Mouse (Mus musculus) CH12.LX (cell line): ENCODE results near the gene Gm49337. TPM values are rescaled to one million over a fixed set of nuclear protein-coding genes. Genes with fewer than 3 reads are reported as not detected.

Experiments used
- DNase-seq: peaks from one replicate; pipeline ENCODE4 v3.0.0-alpha.2; 2013; ENCODE audit errors: extremely low read depth
- H3K27ac ChIP-seq: 2 replicates; pipeline ENCODE4 v1.5.1; 2012; ENCODE audit warnings: low read depth, mild to moderate bottlenecking, control low read depth, moderate library complexity; ENCODE audit not compliant: insufficient read depth
- H3K27me3 ChIP-seq: replicated peaks from 2 replicates; pipeline ENCODE3; 2012; ENCODE audit warnings: inconsistent platforms
- H3K36me3 ChIP-seq, 2 experiments: replicated peaks in 1 of 2; 2 replicates each; pipeline versions ENCODE3 to v1.6.1; 2012; ENCODE audit warnings: inconsistent platforms in 1 of 2, low read length in 1 of 2, mild to moderate bottlenecking in 1 of 2, mixed read lengths in 1 of 2, moderate library complexity in 1 of 2; ENCODE audit not compliant: control insufficient read depth in 1 of 2, insufficient read depth in 1 of 2
- H3K4me1 ChIP-seq, 2 experiments: 2 replicates each; pipeline ENCODE4 v1.6.1; 2012; ENCODE audit warnings: inconsistent platforms in 1 of 2, moderate library complexity in 1 of 2; ENCODE audit not compliant: insufficient read depth in 2 of 2, control insufficient read depth in 1 of 2
- H3K4me2 ChIP-seq: 2 replicates; pipeline ENCODE4 v1.6.1; 2012; ENCODE audit warnings: low read depth, mild to moderate bottlenecking, control low read depth; ENCODE audit not compliant: poor library complexity, insufficient read depth, severe bottlenecking
- H3K4me3 ChIP-seq, 3 experiments: fragments of 150-350 bp in 1 of 3; sonication (generic) in 1 of 3; replicated peaks in 1 of 3; 2 replicates each; pipeline versions ENCODE3 to v1.5.1; 2011 to 2012; ENCODE audit warnings: low read depth in 2 of 3, low read length in 2 of 3, mild to moderate bottlenecking in 2 of 3, moderate library complexity in 2 of 3, control low read depth in 1 of 3, improper control_type of control experiment in 1 of 3, inconsistent platforms in 1 of 3, mixed read lengths in 1 of 3; ENCODE audit not compliant: poor library complexity in 1 of 3
- H3K79me2 ChIP-seq: replicated peaks from 2 replicates; pipeline ENCODE4 v1.6.1; 2012; ENCODE audit warnings: mild to moderate bottlenecking, moderate library complexity; ENCODE audit not compliant: control insufficient read depth, poor library complexity, insufficient read depth, severe bottlenecking; ENCODE audit errors: extremely low read depth
- H3K9ac ChIP-seq: 2 replicates; pipeline ENCODE4 v1.6.1; 2012; ENCODE audit warnings: low read depth, mild to moderate bottlenecking, control low read depth, moderate library complexity; ENCODE audit not compliant: insufficient read depth
- H3K9me3 ChIP-seq: replicated peaks from 2 replicates; pipeline ENCODE3; 2012; ENCODE audit warnings: low read length, inconsistent platforms, mixed read lengths
- CHD1 ChIP-seq: IDR thresholded peaks from 2 replicates; pipeline ENCODE4 v1.6.1; 2012; ENCODE audit warnings: low read depth, low read length, improper control_type of control experiment, inconsistent platforms
- CTCF ChIP-seq, 2 experiments: IDR thresholded peaks in 1 of 2; conservative IDR thresholded peaks in 1 of 2; 2 replicates each; pipeline ENCODE4 v1.5.1; 2011 to 2012; ENCODE audit warnings: low read depth in 2 of 2, low read length in 2 of 2, improper control_type of control experiment in 1 of 2, inconsistent platforms in 1 of 2, mild to moderate bottlenecking in 1 of 2, moderate library complexity in 1 of 2
- E2F4 ChIP-seq: IDR thresholded peaks from 2 replicates; pipeline ENCODE4 v1.6.1; 2011; ENCODE audit warnings: low read depth, low read length, improper control_type of control experiment; ENCODE audit not compliant: insufficient replicate concordance
- ELF1 ChIP-seq: IDR thresholded peaks from 2 replicates; pipeline ENCODE4 v1.6.1; 2014; ENCODE audit warnings: low read depth, mild to moderate bottlenecking, inconsistent platforms, low read length, improper control_type of control experiment
- EP300 ChIP-seq: IDR thresholded peaks from 2 replicates; pipeline ENCODE4 v1.6.1; 2011; ENCODE audit warnings: low read length, improper control_type of control experiment
- ETS1 ChIP-seq: conservative IDR thresholded peaks from 2 replicates; pipeline ENCODE4 v1.6.1; 2012; ENCODE audit warnings: low read depth, mild to moderate bottlenecking, inconsistent platforms, low read length, improper control_type of control experiment, moderate library complexity
- GABPA ChIP-seq: IDR thresholded peaks from 2 replicates; pipeline ENCODE4 v1.6.1; 2012; ENCODE audit warnings: low read depth, low read length, improper control_type of control experiment, inconsistent platforms; ENCODE audit not compliant: insufficient replicate concordance
- HCFC1 ChIP-seq: IDR thresholded peaks from 2 replicates; pipeline ENCODE4 v1.6.1; 2012; ENCODE audit warnings: low read depth, mild to moderate bottlenecking, inconsistent platforms, low read length, improper control_type of control experiment
- IRF4 ChIP-seq: IDR thresholded peaks from 2 replicates; pipeline ENCODE4 v1.6.1; 2014; ENCODE audit warnings: low read depth, mild to moderate bottlenecking, inconsistent platforms, low read length, improper control_type of control experiment
- JUND ChIP-seq: conservative IDR thresholded peaks from 2 replicates; pipeline ENCODE4 v1.6.1; 2011; ENCODE audit warnings: low read depth, low read length, improper control_type of control experiment
- KAT2A ChIP-seq: IDR thresholded peaks from 2 replicates; pipeline ENCODE4 v1.6.1; 2012; ENCODE audit warnings: low read length, improper control_type of control experiment, inconsistent platforms; ENCODE audit not compliant: insufficient replicate concordance
- MAFK ChIP-seq: IDR thresholded peaks from 2 replicates; pipeline ENCODE4 v1.6.1; 2011; ENCODE audit warnings: low read length, improper control_type of control experiment; ENCODE audit not compliant: insufficient replicate concordance
- MAX ChIP-seq: IDR thresholded peaks from 2 replicates; pipeline ENCODE4 v1.6.1; 2011; ENCODE audit warnings: low read length, improper control_type of control experiment
- MAZ ChIP-seq: IDR thresholded peaks from 2 replicates; pipeline ENCODE4 v1.6.1; 2012; ENCODE audit warnings: low read depth, mild to moderate bottlenecking, inconsistent platforms, low read length, improper control_type of control experiment, moderate library complexity
- MEF2A ChIP-seq: IDR thresholded peaks from 2 replicates; pipeline ENCODE4 v1.6.1; 2014; ENCODE audit warnings: low read depth, mild to moderate bottlenecking, inconsistent platforms, low read length, improper control_type of control experiment, borderline replicate concordance
- MYC ChIP-seq: IDR thresholded peaks from 2 replicates; pipeline ENCODE4 v1.6.1; 2011; ENCODE audit warnings: low read depth, mild to moderate bottlenecking, improper control_type of control experiment, low read length
- POLR2AphosphoS2 ChIP-seq: IDR thresholded peaks from 2 replicates; pipeline ENCODE4 v1.6.1; 2011; ENCODE audit warnings: low read depth, low read length, improper control_type of control experiment
- RCOR1 ChIP-seq: conservative IDR thresholded peaks from 2 replicates; pipeline ENCODE4 v1.6.1; 2012; ENCODE audit warnings: low read depth, mild to moderate bottlenecking, inconsistent platforms, low read length, improper control_type of control experiment
- SIN3A ChIP-seq: IDR thresholded peaks from 2 replicates; pipeline ENCODE4 v1.6.1; 2012; ENCODE audit warnings: low read length, improper control_type of control experiment, inconsistent platforms
- TBP ChIP-seq: conservative IDR thresholded peaks from 2 replicates; pipeline ENCODE4 v1.6.1; 2011; ENCODE audit warnings: low read depth, low read length, improper control_type of control experiment
- TCF12 ChIP-seq: IDR thresholded peaks from 2 replicates; pipeline ENCODE4 v1.6.1; 2014; ENCODE audit warnings: low read depth, mild to moderate bottlenecking, inconsistent platforms, low read length, improper control_type of control experiment
- USF1 ChIP-seq: IDR thresholded peaks from 2 replicates; pipeline ENCODE4 v1.6.1; 2014; ENCODE audit warnings: low read depth, mild to moderate bottlenecking, inconsistent platforms, low read length, improper control_type of control experiment
- USF2 ChIP-seq: conservative IDR thresholded peaks from 2 replicates; pipeline ENCODE4 v1.6.1; 2011; ENCODE audit warnings: low read depth, low read length, improper control_type of control experiment
- ZMIZ1 ChIP-seq: IDR thresholded peaks from 2 replicates; pipeline ENCODE4 v1.6.1; 2012; ENCODE audit warnings: low read depth, mild to moderate bottlenecking, inconsistent platforms, low read length, improper control_type of control experiment
- ZNF384 ChIP-seq: IDR thresholded peaks from 2 replicates; pipeline ENCODE4 v1.6.1; 2012; ENCODE audit warnings: low read depth, low read length, improper control_type of control experiment, inconsistent platforms
- dilution Hi-C: fragments of 300-500 bp; cut with MboI; formaldehyde crosslinking; loops from 2 replicates; pipeline ENCODE4 v1.14.3; 2020; ENCODE audit warnings: low sequenced_read_pairs; ENCODE audit not compliant: extremely low pct_unique_long_range_greater_than_20kb, extremely low pct_ligation_motif_present
- in situ Hi-C: fragments of 300-500 bp; cut with MboI; formaldehyde crosslinking; loops from 3 replicates; pipeline ENCODE4 v1.14.3; 2019; ENCODE audit warnings: low sequenced_read_pairs, low pct_ligation_motif_present, low pct_unique_long_range_greater_than_20kb, mixed read lengths
- polyA plus RNA-seq: library from polyadenylated mRNA; unstranded; fragments of >175 nt; gene quantifications from 2 replicates; pipeline ENCODE4 v1.2.1, GENCODE M21; 2012; ENCODE audit warnings: low read depth; ENCODE audit not compliant: insufficient read length
- total RNA-seq, 2 experiments: library from RNA; depleted of rRNA; stranded (reverse); fragments of 300-350 nt in 1 of 2; fragments of >200 nt in 1 of 2; gene quantifications; 2 replicates each; pipeline ENCODE4 v1.2.3; 2012 to 2014

Gm49337 gene
- total and polyA plus RNA-seq, 3 experiments: not detected

DNA sequence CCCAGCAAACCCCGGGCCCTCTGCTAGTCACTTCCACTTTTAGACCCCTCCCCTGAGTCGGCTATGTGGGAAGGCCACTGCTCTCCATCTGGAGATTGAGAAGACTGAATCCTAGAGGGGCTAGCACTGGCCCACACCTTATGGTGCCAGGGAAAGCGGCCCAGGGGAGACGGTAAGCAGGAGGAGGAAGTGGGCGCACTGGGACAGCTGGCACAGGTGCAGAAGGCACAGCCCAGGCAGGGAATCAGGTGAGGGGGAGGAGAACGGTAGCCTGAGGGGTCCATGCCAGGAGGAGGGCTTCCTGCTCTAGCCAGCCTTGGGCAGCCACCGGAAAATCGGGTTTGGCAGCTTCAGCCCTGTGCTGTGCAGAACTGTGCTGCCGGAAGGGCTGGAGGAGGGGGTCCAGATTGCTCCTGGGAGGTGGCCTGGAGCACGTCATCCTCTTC lies 3.4 kb downstream of the Gm49337 start:
- peak; percentile 41; the same call in 1 of the 2 replicates for TF ChIP-seq TCF12
- TF ChIP-seq RCOR1: no peak
- H3K4me2 ChIP-seq: peak overlapping the region; percentile 1; the same call in 1 of the 2 replicates
- in situ Hi-C loops: no loop called here
- H3K9ac ChIP-seq: no peak overlapping the region
- H3K27me3 ChIP-seq: no peaks in the 10 kb centered on the region
- H3K4me3 ChIP-seq: peak overlapping the region in 1 of 3 experiments; percentile 33
- DNase-seq: no peak
- peaks cover 18 to 32% of the 10 kb centered on the region in 2 experiments for H3K4me1 ChIP-seq
- no peak overlapping the region for H3K27ac ChIP-seq
- no peaks in the 10 kb centered on the region for H3K9me3 ChIP-seq
- H3K36me3 ChIP-seq: no peaks in the 10 kb centered on the region
- no peaks in the 10 kb centered on the region for H3K79me2 ChIP-seq
- dilution Hi-C loops: no loop called here

DNA sequence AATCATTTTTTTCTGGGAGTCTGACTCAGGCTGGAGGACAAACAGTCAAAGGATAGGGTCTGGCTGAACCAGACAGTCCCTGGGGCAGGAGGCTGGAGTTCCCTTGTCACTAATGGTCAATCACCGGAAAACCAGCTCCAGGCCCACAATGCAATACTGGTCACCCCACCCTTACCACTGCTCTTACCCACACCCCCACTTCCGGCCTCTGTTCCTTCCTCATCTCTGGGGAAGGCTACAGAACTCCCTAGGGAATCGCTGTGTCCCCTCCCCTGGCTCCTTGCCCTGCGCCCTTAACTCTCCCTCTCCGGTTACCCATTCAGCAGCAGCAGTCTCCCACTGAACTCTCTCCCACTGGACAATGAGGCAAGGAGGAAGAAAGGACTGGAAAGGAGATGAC lies 4.0 kb downstream of the Gm49337 start:
- TF ChIP-seq ETS1 (peak; percentile 11; the same call in 1 of the 2 replicates), ELF1 (peak; percentile 56), IRF4 (peak; percentile 27; the same call in 1 of the 2 replicates), MAX (0 out of 2 replicates have a peak, but pooled peaks have one; percentile 19), MEF2A (no peak), MAFK (no peak), HCFC1 (peak; percentile 53), TCF12 (no peak), KAT2A (0 out of 2 replicates have a peak, but pooled peaks have one; percentile 58), MAZ (peak; percentile 84), EP300 (peak; percentile 8; the same call in 1 of the 2 replicates)
- in situ Hi-C loops: no loop called here
- peak; percentile 52 for DNase-seq
- no peaks in the 10 kb centered on the region for H3K27me3 ChIP-seq
- dilution Hi-C loops: no loop called here
- H3K79me2 ChIP-seq: no peaks in the 10 kb centered on the region
- H3K36me3 ChIP-seq: no peaks in the 10 kb centered on the region
- peak overlapping the region in 1 of 3 experiments; percentile 33 for H3K4me3 ChIP-seq
- no peak overlapping the region for H3K9ac ChIP-seq
- H3K9me3 ChIP-seq: no peaks in the 10 kb centered on the region
- H3K4me2 ChIP-seq: peak overlapping the region; percentile 39
- no peak overlapping the region for H3K27ac ChIP-seq
- peaks cover 18 to 32% of the 10 kb centered on the region in 2 experiments for H3K4me1 ChIP-seq

DNA sequence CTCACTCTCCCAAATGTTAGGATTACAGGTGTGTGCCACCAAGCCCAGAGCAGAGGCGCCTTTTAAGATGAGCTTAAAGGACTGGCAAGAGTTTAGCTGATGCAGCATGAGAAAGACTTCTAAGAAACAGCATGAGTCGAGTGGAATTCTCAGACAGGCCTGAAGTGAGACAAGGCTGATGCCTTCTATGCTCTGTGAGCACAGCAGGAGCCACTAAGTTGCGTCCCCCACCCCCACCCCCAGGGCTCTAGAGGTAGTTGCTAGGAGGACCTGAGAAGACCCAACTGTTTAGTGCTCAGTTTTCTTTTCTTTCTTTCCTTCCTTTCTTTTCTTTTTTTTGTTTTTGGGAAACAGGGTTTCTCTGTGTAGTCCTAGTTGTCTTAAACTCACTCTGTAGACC lies 8.9 kb downstream of the Gm49337 start:
- H3K4me1 ChIP-seq: peaks cover 5 to 9% of the 10 kb centered on the region in 2 experiments; a peak in 3 of 4 replicates
- no peak for DNase-seq
- H3K27ac ChIP-seq: no peak overlapping the region
- no peak overlapping the region for H3K4me3 ChIP-seq
- in situ Hi-C loops (no loop called here), dilution Hi-C loops (no loop called here)
- no peaks in the 10 kb centered on the region for H3K36me3 ChIP-seq
- TF ChIP-seq RCOR1 (no peak), TBP (no peak), ZMIZ1 (no peak), TCF12 (no peak), HCFC1 (no peak), USF2 (no peak), POLR2AphosphoS2 (no peak), EP300 (no peak), USF1 (no peak), MYC (no peak), MAZ (no peak), ZNF384 (no peak), MEF2A (no peak), E2F4 (no peak), CHD1 (no peak), JUND (no peak), CTCF (conservative IDR thresholded peaks at IDR 0.05 in 1 of 2, IDR thresholded peaks at IDR 0.05 in 1 of 2; ENCODE audit: low read depth in 2 of 2, low read length in 2 of 2) (no peak), KAT2A (no peak), SIN3A (no peak), GABPA (no peak)
- no peak overlapping the region for H3K9ac ChIP-seq
- H3K4me2 ChIP-seq: no peak overlapping the region
- no peaks in the 10 kb centered on the region for H3K9me3 ChIP-seq
- H3K27me3 ChIP-seq: no peaks in the 10 kb centered on the region
- no peaks in the 10 kb centered on the region for H3K79me2 ChIP-seq
